Mouse (Mus musculus): Measurements from ENCODE around the gene Slc26a6. TPM values are rescaled to one million over a fixed set of nuclear protein-coding genes. Genes with fewer than 3 reads are reported as not detected.

Gene Slc26a6
- polyA plus RNA-seq, 1 experiment from 2014 or later, result 7.6 TPM

DNA sequence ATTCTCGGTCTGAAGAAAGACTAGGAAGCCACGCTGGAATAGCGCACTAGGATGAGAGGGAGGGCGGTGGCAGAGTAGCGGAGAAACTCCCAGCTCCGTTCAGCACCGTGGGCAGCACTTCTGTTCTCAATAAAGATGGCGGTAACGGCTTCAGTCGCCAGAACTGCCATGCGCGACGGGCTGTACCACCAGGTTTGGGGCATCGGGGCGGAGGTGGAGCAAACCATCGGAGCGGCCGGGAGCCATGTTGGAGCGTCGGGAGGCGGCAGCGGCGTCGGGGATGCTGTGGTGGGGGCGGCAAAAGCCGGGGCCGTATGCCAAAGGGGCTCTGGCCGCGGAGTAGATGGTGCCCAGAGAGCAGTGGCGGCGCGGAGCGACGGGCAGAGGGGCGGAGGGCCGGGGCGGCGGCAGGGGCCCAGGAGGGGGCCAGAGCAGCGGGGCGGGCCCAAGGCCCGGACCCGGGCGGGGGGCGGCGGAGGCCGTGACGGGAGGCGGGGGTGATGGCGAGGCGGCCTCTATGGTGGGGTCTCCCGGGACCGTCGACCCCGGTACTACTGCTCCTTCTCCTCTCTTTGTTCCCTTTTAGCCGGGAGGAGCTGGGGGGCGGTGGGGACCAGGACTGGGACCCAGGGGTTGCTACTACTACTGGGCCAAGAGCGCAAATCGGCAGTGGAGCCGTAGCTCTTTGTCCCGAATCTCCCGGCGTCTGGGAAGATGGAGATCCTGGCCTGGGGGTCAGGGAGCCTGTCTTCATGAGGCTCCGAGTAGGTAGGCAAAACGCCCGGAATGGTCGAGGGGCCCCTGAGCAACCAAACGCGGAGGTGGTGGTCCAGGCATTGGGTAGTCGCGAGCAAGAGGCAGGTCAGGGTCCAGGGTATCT lies 27.0 kb upstream of the Slc26a6 start, which contains the start of gene Celsr3:
Gene Celsr3, plus strand, starts transcription at position 501 of the 880 bp plus-strand sequence.
- H3K4me3 ChIP-seq (ENCODE audit: control insufficient read depth in 1 of 2, insufficient read depth in 1 of 2, low read depth in 1 of 2, low read length in 2 of 2), result peak within 1 kb of the TSS; percentile 42 to 45
- no peaks in the 10 kb centered on the region for H3K36me3 ChIP-seq (ENCODE audit: control insufficient read depth, insufficient read depth, low read length)
- no peak within 1 kb of the TSS for H3K9ac ChIP-seq (ENCODE audit: low read length)
- no peak within 1 kb of the TSS for H3K27ac ChIP-seq (replicated peaks in 1 of 2; ENCODE audit: control insufficient read depth in 1 of 2, insufficient read depth in 1 of 2, low read depth in 2 of 2, low read length in 2 of 2)
- no peak for ATAC-seq (ENCODE audit: insufficient number of reproducible peaks, insufficient read depth, low FRiP score, low read depth)
- peaks cover 86% of the 10 kb centered on the region for H3K27me3 ChIP-seq (ENCODE audit: control insufficient read depth, insufficient read depth, low read length)
- H3K4me2 ChIP-seq (ENCODE audit: low read length), result peak within 1 kb of the TSS; percentile 76
- H3K4me1 ChIP-seq (ENCODE audit: control insufficient read depth in 2 of 2, insufficient read depth in 2 of 2, low read length in 2 of 2), result peaks cover 5 to 9% of the 10 kb centered on the region in 2 experiments; a peak in 3 of 4 replicates
- H3K9me3 ChIP-seq (ENCODE audit: control insufficient read depth, low read length), result no peaks in the 10 kb centered on the region
- 2% methylated on average over 48 of the region's 70 CpGs for WGBS

DNA sequence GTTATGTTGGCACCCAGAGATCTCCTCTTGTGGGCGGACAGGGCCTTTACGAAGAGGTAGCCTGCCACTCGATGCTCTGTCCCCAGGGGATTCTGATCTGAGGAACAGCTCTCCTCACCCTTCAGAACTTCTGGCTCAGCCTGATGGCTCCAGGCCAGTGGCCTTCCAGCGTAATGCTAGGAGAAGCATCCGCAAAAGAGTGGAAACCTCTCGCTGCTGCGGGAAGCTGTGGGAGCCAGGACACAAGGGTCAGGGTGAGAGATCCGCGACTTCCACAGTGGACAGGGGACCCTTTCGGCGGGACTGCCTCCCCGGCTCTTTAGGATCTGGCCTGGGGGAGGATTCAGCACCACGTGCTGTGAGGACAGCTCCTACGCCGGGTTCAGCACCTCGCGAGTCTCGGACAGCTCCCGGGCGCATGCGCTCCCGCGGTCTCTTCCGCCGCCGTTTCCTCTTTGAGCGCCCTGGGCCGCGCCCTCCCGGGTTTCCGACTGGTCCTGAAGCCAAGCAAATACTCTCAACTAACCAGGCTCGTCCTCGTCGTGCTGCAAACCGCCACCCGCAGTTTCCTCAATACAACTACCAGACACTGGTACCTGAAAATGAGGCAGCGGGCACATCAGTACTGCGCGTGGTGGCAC lies 26.3 kb upstream of the Slc26a6 start:
- H3K9me3 ChIP-seq (ENCODE audit: control insufficient read depth, low read length), result no peaks in the 10 kb centered on the region
- peak overlapping the region; percentile 76 for H3K4me2 ChIP-seq (ENCODE audit: low read length)
- peaks cover 91% of the 10 kb centered on the region for H3K27me3 ChIP-seq (ENCODE audit: control insufficient read depth, insufficient read depth, low read length)
- H3K4me1 ChIP-seq (ENCODE audit: control insufficient read depth in 2 of 2, insufficient read depth in 2 of 2, low read length in 2 of 2), result peaks cover 8 to 12% of the 10 kb centered on the region in 2 experiments; a peak in 3 of 4 replicates
- no peak overlapping the region for H3K27ac ChIP-seq (replicated peaks in 1 of 2; ENCODE audit: control insufficient read depth in 1 of 2, insufficient read depth in 1 of 2, low read depth in 2 of 2, low read length in 2 of 2)
- peak overlapping the region; percentile 42 to 45 for H3K4me3 ChIP-seq (ENCODE audit: control insufficient read depth in 1 of 2, insufficient read depth in 1 of 2, low read depth in 1 of 2, low read length in 2 of 2)
- 2% methylated on average over 39 of the region's 39 CpGs for WGBS
- peak; percentile 27; the same call in 1 of the 2 replicates for ATAC-seq (ENCODE audit: insufficient number of reproducible peaks, insufficient read depth, low FRiP score, low read depth)
- no peak overlapping the region for H3K9ac ChIP-seq (ENCODE audit: low read length)
- H3K36me3 ChIP-seq (ENCODE audit: control insufficient read depth, insufficient read depth, low read length), result no peaks in the 10 kb centered on the region

DNA sequence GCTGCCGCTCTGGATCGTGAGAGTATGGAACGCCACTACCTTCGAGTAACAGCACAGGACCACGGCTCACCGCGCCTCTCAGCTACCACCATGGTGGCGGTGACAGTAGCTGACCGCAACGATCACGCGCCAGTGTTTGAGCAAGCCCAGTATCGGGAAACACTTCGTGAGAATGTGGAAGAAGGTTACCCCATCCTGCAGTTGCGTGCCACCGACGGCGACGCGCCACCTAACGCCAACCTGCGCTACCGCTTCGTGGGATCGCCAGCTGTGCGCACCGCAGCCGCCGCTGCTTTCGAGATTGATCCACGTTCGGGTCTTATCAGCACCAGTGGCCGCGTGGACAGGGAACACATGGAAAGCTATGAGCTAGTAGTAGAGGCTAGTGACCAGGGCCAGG lies 25.6 kb upstream of the Slc26a6 start:
- H3K4me1 ChIP-seq (ENCODE audit: control insufficient read depth in 2 of 2, insufficient read depth in 2 of 2, low read length in 2 of 2), result peaks cover 10 to 15% of the 10 kb centered on the region in 2 experiments; a peak in 3 of 4 replicates
- no peaks in the 10 kb centered on the region for H3K36me3 ChIP-seq (ENCODE audit: control insufficient read depth, insufficient read depth, low read length)
- 8% methylated on average over 34 of the region's 34 CpGs for WGBS
- peak overlapping the region; percentile 76 for H3K4me2 ChIP-seq (ENCODE audit: low read length)
- H3K27ac ChIP-seq (replicated peaks in 1 of 2; ENCODE audit: control insufficient read depth in 1 of 2, insufficient read depth in 1 of 2, low read depth in 2 of 2, low read length in 2 of 2), result no peak overlapping the region
- H3K4me3 ChIP-seq (ENCODE audit: control insufficient read depth in 1 of 2, insufficient read depth in 1 of 2, low read depth in 1 of 2, low read length in 2 of 2), result peak overlapping the region; percentile 42 to 45; a peak in 3 of 4 replicates
- H3K27me3 ChIP-seq (ENCODE audit: control insufficient read depth, insufficient read depth, low read length), result peaks cover 91% of the 10 kb centered on the region
- H3K9ac ChIP-seq (ENCODE audit: low read length), result no peak overlapping the region
- no peak for ATAC-seq (ENCODE audit: insufficient number of reproducible peaks, insufficient read depth, low FRiP score, low read depth)
- no peaks in the 10 kb centered on the region for H3K9me3 ChIP-seq (ENCODE audit: control insufficient read depth, low read length)

DNA sequence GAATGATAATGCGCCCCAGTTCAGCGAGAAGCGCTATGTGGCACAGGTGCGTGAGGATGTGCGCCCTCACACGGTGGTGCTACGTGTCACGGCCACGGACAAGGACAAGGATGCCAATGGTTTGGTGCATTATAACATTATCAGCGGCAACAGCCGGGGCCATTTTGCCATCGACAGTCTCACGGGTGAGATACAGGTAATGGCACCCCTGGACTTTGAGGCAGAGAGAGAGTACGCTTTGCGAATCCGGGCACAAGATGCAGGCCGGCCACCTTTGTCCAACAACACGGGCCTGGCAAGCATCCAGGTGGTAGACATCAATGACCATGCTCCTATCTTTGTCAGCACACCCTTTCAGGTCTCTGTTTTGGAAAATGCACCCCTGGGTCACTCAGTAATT lies 25.2 kb upstream of the Slc26a6 start:
- Histone ChIP-seq H3K36me3 (ENCODE audit: control insufficient read depth, insufficient read depth, low read length) (no peaks in the 10 kb centered on the region), H3K4me3 (ENCODE audit: control insufficient read depth in 1 of 2, insufficient read depth in 1 of 2, low read depth in 1 of 2, low read length in 2 of 2) (no peak overlapping the region), H3K9me3 (ENCODE audit: control insufficient read depth, low read length) (no peaks in the 10 kb centered on the region), H3K4me2 (ENCODE audit: low read length) (no peak overlapping the region), H3K4me1 (ENCODE audit: control insufficient read depth in 2 of 2, insufficient read depth in 2 of 2, low read length in 2 of 2) (peaks cover 10 to 19% of the 10 kb centered on the region in 2 experiments; a peak in 3 of 4 replicates), H3K9ac (ENCODE audit: low read length) (no peak overlapping the region), H3K27me3 (ENCODE audit: control insufficient read depth, insufficient read depth, low read length) (peaks cover 92% of the 10 kb centered on the region), H3K27ac (replicated peaks in 1 of 2; ENCODE audit: control insufficient read depth in 1 of 2, insufficient read depth in 1 of 2, low read depth in 2 of 2, low read length in 2 of 2) (no peak overlapping the region)
- no peak for ATAC-seq (ENCODE audit: insufficient number of reproducible peaks, insufficient read depth, low FRiP score, low read depth)
- WGBS, result 59% methylated on average over 18 of the region's 18 CpGs

DNA sequence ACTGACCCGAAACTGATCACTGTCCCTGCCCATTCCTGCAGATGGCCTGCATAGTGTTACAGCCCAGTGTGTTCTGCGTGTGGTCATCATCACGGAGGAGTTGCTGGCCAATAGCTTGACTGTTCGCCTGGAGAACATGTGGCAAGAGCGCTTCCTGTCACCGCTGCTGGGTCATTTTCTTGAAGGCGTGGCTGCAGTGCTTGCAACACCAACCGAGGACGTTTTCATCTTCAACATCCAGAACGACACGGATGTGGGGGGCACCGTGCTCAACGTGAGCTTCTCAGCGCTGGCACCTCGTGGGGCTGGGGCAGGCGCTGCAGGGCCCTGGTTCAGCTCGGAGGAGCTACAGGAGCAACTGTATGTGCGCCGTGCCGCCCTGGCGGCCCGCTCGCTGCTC lies 21.4 kb upstream of the Slc26a6 start:
- Histone ChIP-seq H3K4me2 (ENCODE audit: low read length) (peak overlapping the region; percentile 91), H3K4me3 (ENCODE audit: control insufficient read depth in 1 of 2, insufficient read depth in 1 of 2, low read depth in 1 of 2, low read length in 2 of 2) (peak overlapping the region; percentile 50 to 52), H3K9me3 (ENCODE audit: control insufficient read depth, low read length) (no peaks in the 10 kb centered on the region), H3K9ac (ENCODE audit: low read length) (no peak overlapping the region; the same call in 1 of the 2 replicates), H3K27ac (replicated peaks in 1 of 2; ENCODE audit: control insufficient read depth in 1 of 2, insufficient read depth in 1 of 2, low read depth in 2 of 2, low read length in 2 of 2) (no peak overlapping the region), H3K27me3 (ENCODE audit: control insufficient read depth, insufficient read depth, low read length) (peaks cover 66% of the 10 kb centered on the region), H3K4me1 (ENCODE audit: control insufficient read depth in 2 of 2, insufficient read depth in 2 of 2, low read length in 2 of 2) (peaks cover 10 to 16% of the 10 kb centered on the region in 2 experiments; a peak in 3 of 4 replicates), H3K36me3 (ENCODE audit: control insufficient read depth, insufficient read depth, low read length) (no peaks in the 10 kb centered on the region)
- no peak for ATAC-seq (ENCODE audit: insufficient number of reproducible peaks, insufficient read depth, low FRiP score, low read depth)
- WGBS, result 6% methylated on average over 23 of the region's 23 CpGs

DNA sequence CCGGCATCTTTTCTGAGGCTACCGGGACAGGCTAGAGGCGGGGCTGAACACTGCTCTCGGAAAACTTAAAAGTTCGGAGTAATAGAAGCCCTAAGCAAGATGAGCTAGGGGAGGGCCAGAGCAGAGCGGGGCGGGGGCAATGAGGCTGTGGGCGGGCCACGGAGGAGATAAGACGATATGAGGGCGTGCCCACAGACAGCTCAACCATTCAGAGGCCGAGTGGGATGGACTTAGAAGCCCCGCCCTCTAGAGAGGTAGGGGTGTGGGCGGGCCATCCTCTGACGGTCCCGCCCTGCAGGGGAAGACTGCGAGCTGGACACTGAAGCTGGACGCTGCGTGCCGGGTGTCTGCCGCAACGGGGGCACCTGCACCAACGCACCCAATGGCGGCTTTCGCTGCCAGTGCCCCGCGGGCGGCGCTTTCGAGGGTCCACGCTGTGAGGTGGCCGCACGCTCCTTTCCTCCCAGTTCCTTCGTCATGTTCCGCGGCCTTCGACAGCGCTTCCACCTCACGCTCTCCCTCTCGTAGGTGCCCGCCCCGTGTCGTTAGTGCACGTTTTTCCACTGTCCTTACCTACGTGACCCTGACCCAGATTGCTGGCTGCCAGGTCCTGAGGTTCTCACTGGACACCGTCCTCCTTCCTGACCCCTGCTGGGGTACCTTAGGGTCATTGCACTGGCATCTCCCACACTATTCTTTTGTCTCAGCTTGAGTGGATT lies 20.5 kb upstream of the Slc26a6 start:
- WGBS, result 4% methylated on average over 46 of the region's 46 CpGs
- Histone ChIP-seq H3K4me2 (ENCODE audit: low read length) (peak overlapping the region; percentile 91), H3K4me3 (ENCODE audit: control insufficient read depth in 1 of 2, insufficient read depth in 1 of 2, low read depth in 1 of 2, low read length in 2 of 2) (peak overlapping the region; percentile 50 to 52), H3K36me3 (ENCODE audit: control insufficient read depth, insufficient read depth, low read length) (no peaks in the 10 kb centered on the region), H3K9ac (ENCODE audit: low read length) (peak overlapping the region; percentile 27; the same call in 1 of the 2 replicates), H3K27me3 (ENCODE audit: control insufficient read depth, insufficient read depth, low read length) (peaks cover 58% of the 10 kb centered on the region), H3K9me3 (ENCODE audit: control insufficient read depth, low read length) (no peaks in the 10 kb centered on the region), H3K27ac (replicated peaks in 1 of 2; ENCODE audit: control insufficient read depth in 1 of 2, insufficient read depth in 1 of 2, low read depth in 2 of 2, low read length in 2 of 2) (no peak overlapping the region), H3K4me1 (ENCODE audit: control insufficient read depth in 2 of 2, insufficient read depth in 2 of 2, low read length in 2 of 2) (peaks cover 8 to 12% of the 10 kb centered on the region in 2 experiments; a peak in 3 of 4 replicates)
- ATAC-seq (ENCODE audit: insufficient number of reproducible peaks, insufficient read depth, low FRiP score, low read depth), result peak; percentile 95

DNA sequence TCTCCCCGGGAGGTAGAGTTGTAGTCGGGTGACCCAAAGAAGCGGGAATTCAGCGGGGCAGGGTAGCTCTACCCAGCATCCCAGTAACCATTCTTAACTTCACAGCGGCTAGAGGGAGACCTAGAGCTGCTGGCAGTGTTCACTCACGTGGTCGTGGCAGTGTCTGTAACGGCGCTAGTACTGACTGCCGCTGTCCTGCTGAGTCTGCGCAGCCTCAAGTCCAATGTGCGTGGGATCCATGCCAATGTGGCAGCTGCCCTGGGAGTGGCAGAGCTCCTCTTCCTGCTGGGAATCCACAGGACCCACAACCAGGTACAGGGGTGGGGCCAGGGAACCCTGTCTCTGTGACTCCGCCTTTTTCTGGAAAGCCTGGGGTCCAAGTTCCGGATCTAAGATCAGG lies 10.1 kb upstream of the Slc26a6 start:
- peaks cover 19% of the 10 kb centered on the region; the same call in 1 of the 2 replicates for H3K27me3 ChIP-seq (ENCODE audit: control insufficient read depth, insufficient read depth, low read length)
- H3K36me3 ChIP-seq (ENCODE audit: control insufficient read depth, insufficient read depth, low read length), result no peaks in the 10 kb centered on the region
- H3K9me3 ChIP-seq (ENCODE audit: control insufficient read depth, low read length), result no peaks in the 10 kb centered on the region
- H3K9ac ChIP-seq (ENCODE audit: low read length), result peak overlapping the region; percentile 34
- H3K4me3 ChIP-seq (ENCODE audit: control insufficient read depth in 1 of 2, insufficient read depth in 1 of 2, low read depth in 1 of 2, low read length in 2 of 2), result peak overlapping the region in 1 of 2 experiments; percentile 4; a peak in 1 of 4 replicates
- WGBS, result 12% methylated on average over 14 of the region's 14 CpGs
- H3K4me1 ChIP-seq (ENCODE audit: control insufficient read depth in 2 of 2, insufficient read depth in 2 of 2, low read length in 2 of 2), result peaks cover 4% of the 10 kb centered on the region in 2 experiments; a peak in 1 of 4 replicates
- H3K27ac ChIP-seq (replicated peaks in 1 of 2; ENCODE audit: control insufficient read depth in 1 of 2, insufficient read depth in 1 of 2, low read depth in 2 of 2, low read length in 2 of 2), result no peak overlapping the region
- H3K4me2 ChIP-seq (ENCODE audit: low read length), result peak overlapping the region; percentile 47
- 0 out of 2 replicates have a peak, but pooled peaks have one; percentile 8 for ATAC-seq (ENCODE audit: insufficient number of reproducible peaks, insufficient read depth, low FRiP score, low read depth)
